Mouse (Mus musculus) liver, embryonic 14.5 days (tissue): ENCODE measurements around the gene Max. TPM values are rescaled to one million over a fixed set of nuclear protein-coding genes. Genes with fewer than 3 reads are reported as not detected.

ENCODE experiments used
- ATAC-seq: fragments of 200-750 bp; cut with Nextera tagmentation; 2 replicates; pipeline ENCODE4 v1.8.0; 2017; ENCODE audit warnings: moderate number of reproducible peaks, mild to moderate bottlenecking, moderate library complexity; ENCODE audit not compliant: insufficient read depth
- DNase-seq, 3 experiments: peaks; one replicate each; pipeline ENCODE4 v3.0.0-alpha.2; 2012 to 2013; ENCODE audit warnings: low read depth in 3 of 3, low spot score in 3 of 3
- H3K27ac ChIP-seq: fragments of 300-500 bp; sonication (generic); 2 replicates; pipeline ENCODE4 v1.5.1; 2014; ENCODE audit warnings: moderate library complexity, mild to moderate bottlenecking, control low read depth, inconsistent platforms
- H3K27me3 ChIP-seq: fragments of 300-500 bp; sonication (generic); 2 replicates; pipeline ENCODE4 v1.6.1; 2014; ENCODE audit warnings: mild to moderate bottlenecking, low read length, moderate library complexity; ENCODE audit not compliant: control insufficient read depth, insufficient read depth
- H3K36me3 ChIP-seq: fragments of 300-500 bp; sonication (generic); replicated peaks from 2 replicates; pipeline ENCODE4 v1.6.1; 2014; ENCODE audit warnings: low read depth; ENCODE audit not compliant: control insufficient read depth, insufficient read depth
- H3K4me1 ChIP-seq, 2 experiments: fragments of 200-500 bp in 1 of 2; fragments of 300-500 bp in 1 of 2; sonication (generic) in 1 of 2; replicated peaks; 2 replicates each; pipeline ENCODE4 v1.6.1; 2012 to 2014; ENCODE audit warnings: antibody characterized with exemption in 1 of 2, inconsistent platforms in 1 of 2, low read length in 1 of 2; ENCODE audit not compliant: control insufficient read depth in 2 of 2, insufficient read depth in 2 of 2
- H3K4me2 ChIP-seq: fragments of 300-500 bp; sonication (generic); 2 replicates; pipeline ENCODE4 v1.6.1; 2014; ENCODE audit warnings: low read depth, mild to moderate bottlenecking, control low read depth, moderate library complexity
- H3K4me3 ChIP-seq, 2 experiments: fragments of 200-500 bp in 1 of 2; fragments of 300-500 bp in 1 of 2; sonication (generic) in 1 of 2; 2 replicates each; pipeline ENCODE4 v1.5.1; 2012 to 2014; ENCODE audit warnings: low read depth in 2 of 2, low read length in 2 of 2, mild to moderate bottlenecking in 2 of 2, control low read depth in 1 of 2, inconsistent platforms in 1 of 2, moderate library complexity in 1 of 2; ENCODE audit not compliant: insufficient read depth in 1 of 2
- H3K9ac ChIP-seq: fragments of 300-500 bp; sonication (generic); replicated peaks from 2 replicates; pipeline ENCODE4 v1.6.1; 2014; ENCODE audit warnings: mild to moderate bottlenecking, control low read depth, moderate library complexity
- H3K9me3 ChIP-seq: fragments of 300-500 bp; sonication (generic); 2 replicates; pipeline ENCODE4 v1.6.1; 2016; ENCODE audit warnings: low read length, mixed read lengths; ENCODE audit not compliant: control insufficient read depth
- CTCF ChIP-seq: IDR thresholded peaks from 2 replicates; pipeline ENCODE4 v1.5.1; 2016; ENCODE audit warnings: antibody characterized with exemption, low read depth, control low read depth
- EP300 ChIP-seq: IDR thresholded peaks from 2 replicates; pipeline ENCODE4 v1.6.1; 2016; ENCODE audit warnings: antibody characterized with exemption, low read depth
- WGBS: fragments of 180-500 bp; shearing (Covaris S2); extraction: QIAGEN DNeasy Blood & Tissue Kit; methylation state at CpG from one replicate; pipeline ENCODE4 v1.1.7; 2014; ENCODE audit not compliant: insufficient replicate concordance; 5-methylcytosine and 5-hydroxymethylcytosine counted together
- polyA plus RNA-seq, 2 experiments: library from polyadenylated mRNA; depleted of rRNA in 1 of 2; stranded (reverse) in 1 of 2; unstranded in 1 of 2; fragments of >200 nt; fragmentation: Nextera tagmentation in 1 of 2; extraction: Ambion mirVana in 1 of 2; gene quantifications; 2 replicates each; pipeline versions ENCODE4 v1.2.1 to v1.2.3; 2012 to 2014

Max gene
- polyA plus RNA-seq, 2 experiments, result 26.2 to 27.5 TPM

DNA sequence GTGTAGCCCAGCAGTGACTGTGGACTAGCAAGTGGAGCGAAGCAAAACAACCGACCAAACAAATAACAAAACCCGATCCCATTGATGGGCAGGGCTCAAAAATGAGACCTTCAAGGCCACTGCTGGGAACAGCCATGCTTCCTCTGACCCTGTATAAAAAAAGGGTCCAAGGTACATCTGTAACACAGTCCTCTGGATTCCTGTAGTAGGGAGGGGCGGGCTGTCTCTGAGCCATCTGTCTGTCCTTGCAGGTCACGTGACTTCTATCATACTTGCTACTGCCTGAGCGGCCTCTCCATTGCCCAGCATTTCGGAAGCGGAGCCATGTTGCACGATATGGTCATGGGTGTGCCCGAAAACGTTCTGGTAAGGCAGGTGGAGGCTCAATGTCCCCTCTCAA is 45.8 kb downstream of the Max start:
- Histone ChIP-seq H3K9me3 (no peaks in the 10 kb centered on the region), H3K27me3 (no peaks in the 10 kb centered on the region), H3K36me3 (peaks cover 30% of the 10 kb centered on the region), H3K27ac (no peak overlapping the region), H3K4me3 (no peak overlapping the region), H3K9ac (no peak overlapping the region), H3K4me1 (peaks cover 30 to 33% of the 10 kb centered on the region in 2 experiments), H3K4me2 (no peak overlapping the region)
- TF ChIP-seq EP300 (no peak), CTCF (no peak)
- no peak for ATAC-seq
- no peak for DNase-seq
- WGBS, result 88% methylated on average over 11 of the region's 11 CpGs

DNA sequence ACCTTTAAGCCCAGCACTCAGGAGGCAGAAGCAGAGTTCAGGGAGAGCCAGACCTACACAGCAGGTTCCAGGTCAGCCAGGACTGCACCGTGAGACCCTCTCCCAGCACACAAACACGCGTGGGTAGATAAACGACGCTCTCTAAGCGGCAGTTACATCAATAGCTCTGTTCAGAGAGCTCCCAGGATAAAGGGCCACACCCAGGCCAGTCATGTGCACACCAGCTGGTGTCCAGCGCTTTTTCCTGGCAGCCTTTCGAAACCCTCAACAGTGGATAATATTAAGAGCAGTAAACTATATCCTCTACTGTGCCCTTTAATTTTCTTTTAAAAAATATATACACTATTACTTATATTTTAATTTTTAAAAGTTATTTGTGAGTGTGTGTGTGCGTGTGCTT is 49.8 kb downstream of the Max start:
- WGBS, result 37% methylated on average over 9 of the region's 9 CpGs
- Histone ChIP-seq H3K4me1 (peaks cover 37 to 45% of the 10 kb centered on the region in 2 experiments), H3K27ac (peak overlapping the region; percentile 61), H3K4me3 (peak overlapping the region; percentile 32 to 38; a peak in 3 of 4 replicates), H3K9ac (peak overlapping the region; percentile 54), H3K9me3 (no peaks in the 10 kb centered on the region), H3K4me2 (peak overlapping the region; percentile 78), H3K36me3 (peaks cover 20% of the 10 kb centered on the region), H3K27me3 (no peaks in the 10 kb centered on the region)
- TF ChIP-seq CTCF, result no peak
- no peak for TF ChIP-seq EP300
- no peak for ATAC-seq
- no peak for DNase-seq

DNA sequence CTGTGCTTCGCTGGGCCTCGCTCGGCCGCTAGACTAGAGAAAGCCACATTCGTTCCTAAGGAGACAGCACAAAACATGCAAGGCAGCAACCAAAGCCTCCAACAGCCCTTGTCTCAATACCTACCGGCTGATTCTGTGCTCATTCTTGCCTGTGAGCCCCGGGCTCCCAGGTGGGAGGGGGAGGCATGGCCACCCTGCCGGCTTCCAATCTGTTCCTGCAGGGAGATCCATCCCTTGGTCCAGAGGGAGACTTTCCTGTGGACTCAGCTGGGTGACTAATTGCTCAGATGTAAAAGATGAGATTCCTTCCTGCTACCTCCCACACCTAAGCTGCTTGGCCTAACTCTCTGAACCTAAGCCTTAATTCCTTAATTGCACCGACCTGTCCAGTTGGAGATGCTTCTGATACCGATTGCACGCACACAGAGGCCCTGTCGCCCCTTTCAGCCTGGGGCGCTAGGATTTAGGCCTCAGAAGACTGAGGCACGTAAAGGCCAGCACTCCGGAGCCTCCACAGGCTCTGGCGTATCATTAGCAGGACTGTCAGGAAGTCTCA is 50.8 kb downstream of the Max start:
- Histone ChIP-seq H3K36me3 (peaks cover 18% of the 10 kb centered on the region), H3K4me2 (peak overlapping the region; percentile 78), H3K4me1 (peaks cover 47 to 54% of the 10 kb centered on the region in 2 experiments), H3K27me3 (no peaks in the 10 kb centered on the region), H3K27ac (peak overlapping the region; percentile 96), H3K9ac (peak overlapping the region; percentile 96), H3K4me3 (peak overlapping the region; percentile 83 to 92), H3K9me3 (no peaks in the 10 kb centered on the region)
- ATAC-seq (no peak), DNase-seq (no peak)
- TF ChIP-seq CTCF, result no peak
- no peak for TF ChIP-seq EP300
- 84% methylated on average over 16 of the region's 16 CpGs for WGBS

DNA sequence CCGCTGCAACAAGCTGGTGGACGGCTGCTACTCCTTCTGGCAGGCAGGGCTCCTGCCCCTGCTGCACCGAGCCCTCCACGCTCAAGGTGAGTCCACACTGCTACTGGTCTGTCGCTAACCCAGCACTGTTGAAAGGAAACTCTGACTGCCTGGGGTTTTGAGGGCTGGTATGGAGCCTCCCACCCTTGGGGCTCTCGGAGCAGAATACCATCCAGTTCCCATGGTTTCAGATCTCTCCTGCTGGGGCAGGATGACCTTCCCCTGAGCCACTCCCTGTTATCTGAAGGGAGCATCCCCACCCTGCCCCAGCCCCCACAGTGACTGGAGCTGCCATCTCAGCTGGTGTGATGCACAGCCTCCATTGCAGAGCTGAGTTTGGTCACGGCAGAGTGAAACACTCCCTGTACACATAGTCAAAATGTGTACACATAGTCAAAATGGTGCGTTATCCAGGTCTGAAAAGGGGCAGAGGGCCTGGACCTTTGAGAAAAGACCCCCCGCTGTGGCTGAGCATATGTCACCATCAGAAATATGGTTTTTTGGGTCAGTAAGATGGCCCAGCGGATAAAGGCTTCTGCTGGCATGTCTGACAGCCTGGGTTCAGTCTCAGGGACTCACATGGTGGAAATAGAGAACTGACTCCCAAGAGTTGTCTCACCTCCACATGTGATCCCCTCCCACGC is 51.6 kb downstream of the Max start:
- peak overlapping the region; percentile 78 for H3K4me2 ChIP-seq
- H3K36me3 ChIP-seq, result peaks cover 14% of the 10 kb centered on the region
- peak overlapping the region; percentile 96 for H3K27ac ChIP-seq
- DNase-seq (peak; percentile 74 to 79 (median 76)), ATAC-seq (peak; percentile 84)
- peak overlapping the region; percentile 83 to 92 for H3K4me3 ChIP-seq
- peak overlapping the region; percentile 96 for H3K9ac ChIP-seq
- no peaks in the 10 kb centered on the region for H3K27me3 ChIP-seq
- TF ChIP-seq EP300 (peak; percentile 81), CTCF (no peak)
- WGBS, result 46% methylated on average over 11 of the region's 11 CpGs
- no peaks in the 10 kb centered on the region for H3K9me3 ChIP-seq
- H3K4me1 ChIP-seq, result peaks cover 52 to 62% of the 10 kb centered on the region in 2 experiments

DNA sequence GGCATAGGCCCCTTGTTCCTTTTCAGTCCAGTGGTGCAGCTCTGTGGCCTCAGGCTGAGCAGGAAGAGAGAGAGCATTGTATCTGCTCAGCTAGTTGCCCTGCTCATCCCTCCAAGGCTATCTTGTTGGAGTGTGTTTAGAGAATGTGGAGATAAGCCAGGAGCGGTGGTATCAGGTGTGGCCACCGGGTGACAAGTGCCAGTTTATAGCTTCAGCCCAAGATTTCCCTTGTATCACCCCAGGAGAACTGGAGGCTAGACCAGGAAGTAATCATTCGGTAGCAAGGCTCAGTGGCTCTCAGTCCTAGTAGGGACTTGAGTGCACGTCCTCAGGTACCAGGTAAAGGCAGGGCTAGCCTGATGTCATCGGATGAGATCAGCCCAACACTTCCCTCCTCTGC is 52.8 kb downstream of the Max start:
- peak; percentile 86 for ATAC-seq

More for the DNA sequence above, 52.8 kb downstream of the Max start:
- H3K27me3 ChIP-seq, result no peaks in the 10 kb centered on the region
- H3K27ac ChIP-seq, result peak overlapping the region; percentile 96
- peak overlapping the region; percentile 78 for H3K4me2 ChIP-seq
- no peaks in the 10 kb centered on the region for H3K9me3 ChIP-seq
- H3K36me3 ChIP-seq, result peaks cover 11% of the 10 kb centered on the region
- no peak for TF ChIP-seq CTCF
- TF ChIP-seq EP300, result peak; percentile 98
- 18% methylated on average over 5 of the region's 5 CpGs for WGBS
- DNase-seq, result peak; percentile 88 to 90 (median 89)
- H3K9ac ChIP-seq, result peak overlapping the region; percentile 96
- peaks cover 52 to 62% of the 10 kb centered on the region in 2 experiments for H3K4me1 ChIP-seq
- peak overlapping the region; percentile 83 to 94 for H3K4me3 ChIP-seq
